Mouse (Mus musculus): ENCODE results near the gene Pawr. TPM values are rescaled to one million over a fixed set of nuclear protein-coding genes. Genes with fewer than 3 reads are reported as not detected.
A peak's percentile ranks its signal among the peaks of the same experiment; 100 is the strongest.

Pawr gene
- polyA plus RNA-seq, 1 experiment from 2014 or later: 7.1 TPM

DNA sequence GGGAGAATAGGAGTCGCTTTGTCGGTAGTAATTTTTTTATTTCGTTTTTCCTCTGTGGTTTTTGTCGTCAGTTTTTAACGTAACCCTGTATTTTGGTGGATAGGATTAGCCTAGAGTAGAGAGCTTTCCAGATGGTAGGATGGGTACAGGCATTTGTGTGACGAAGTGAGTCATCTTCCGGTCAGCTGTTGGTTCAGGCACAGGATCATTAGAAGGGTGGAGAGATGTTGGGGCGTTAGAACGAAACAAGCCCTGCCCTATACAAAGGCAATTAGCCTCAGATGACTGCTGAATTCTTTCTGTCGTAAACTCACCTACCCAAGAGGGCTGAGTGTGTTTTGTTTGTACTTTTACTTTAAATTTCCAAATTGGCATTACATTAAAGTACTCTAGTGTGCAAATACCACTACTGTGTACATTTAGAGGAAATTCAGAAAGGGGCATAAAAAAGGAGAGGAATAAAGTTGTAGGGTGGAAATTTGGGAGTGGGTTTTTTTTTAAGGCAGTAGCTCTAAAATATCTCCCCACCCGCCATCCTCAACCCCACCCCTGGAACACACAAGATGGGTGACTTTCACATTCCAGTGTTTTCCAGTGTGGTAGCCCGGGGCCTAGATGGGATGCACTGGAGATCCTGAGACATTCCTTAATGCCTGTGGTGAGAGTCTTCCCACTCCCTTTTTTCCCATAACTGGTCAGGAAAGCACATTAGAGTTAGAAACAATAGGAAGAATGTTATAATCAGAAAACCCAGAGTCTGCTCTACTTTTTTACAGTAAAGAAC lies 40.0 kb upstream of the Pawr start:
- no peaks in the 10 kb centered on the region for H3K36me3 ChIP-seq (ENCODE audit: control insufficient read depth, insufficient read depth, low read length)
- no peak overlapping the region for H3K27ac ChIP-seq (ENCODE audit: low read length)
- H3K4me3 ChIP-seq (replicated peaks; ENCODE audit: low read length): no peak overlapping the region
- no peaks in the 10 kb centered on the region for H3K27me3 ChIP-seq (ENCODE audit: control insufficient read depth, insufficient read depth, low read length)
- H3K4me2 ChIP-seq (ENCODE audit: low read depth, low read length): no peak overlapping the region
- no peak for ATAC-seq (ENCODE audit: insufficient read depth, low FRiP score)
- no peaks in the 10 kb centered on the region for H3K9me3 ChIP-seq (replicated peaks; ENCODE audit: control insufficient read depth, low read length)
- H3K4me1 ChIP-seq (ENCODE audit: control insufficient read depth, insufficient read depth, low read length): no peaks in the 10 kb centered on the region
- no peak overlapping the region for H3K9ac ChIP-seq (ENCODE audit: low read length)
- 74% methylated on average over 12 of the region's 12 CpGs for WGBS

DNA sequence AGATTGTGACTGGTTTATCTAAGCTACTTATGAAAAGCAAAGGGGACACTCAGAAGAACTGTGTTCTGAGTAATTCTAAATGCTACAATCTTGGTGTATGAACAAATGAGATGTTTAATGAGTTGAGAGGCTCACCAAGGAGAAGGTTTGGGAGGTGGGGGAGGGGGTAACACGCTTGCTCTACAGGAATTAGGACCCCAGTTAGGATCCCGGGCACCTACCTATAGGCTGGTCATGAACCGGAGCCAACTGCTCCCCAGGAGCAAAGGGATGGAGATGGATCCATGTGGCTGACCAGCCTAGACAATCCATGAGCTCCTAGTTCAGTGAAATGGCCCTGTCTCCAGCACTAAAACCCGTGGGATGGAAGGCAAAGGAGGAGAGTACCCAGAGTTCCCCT lies 39.3 kb upstream of the Pawr start:
- no peak overlapping the region for H3K4me3 ChIP-seq (replicated peaks; ENCODE audit: low read length)
- no peaks in the 10 kb centered on the region for H3K27me3 ChIP-seq (ENCODE audit: control insufficient read depth, insufficient read depth, low read length)
- no peak overlapping the region for H3K4me2 ChIP-seq (ENCODE audit: low read depth, low read length)
- WGBS: 85% methylated on average over 4 of the region's 4 CpGs
- ATAC-seq (ENCODE audit: insufficient read depth, low FRiP score): no peak
- no peaks in the 10 kb centered on the region for H3K9me3 ChIP-seq (replicated peaks; ENCODE audit: control insufficient read depth, low read length)
- no peak overlapping the region for H3K9ac ChIP-seq (ENCODE audit: low read length)
- H3K4me1 ChIP-seq (ENCODE audit: control insufficient read depth, insufficient read depth, low read length): no peaks in the 10 kb centered on the region
- H3K27ac ChIP-seq (ENCODE audit: low read length): no peak overlapping the region
- no peaks in the 10 kb centered on the region for H3K36me3 ChIP-seq (ENCODE audit: control insufficient read depth, insufficient read depth, low read length)

DNA sequence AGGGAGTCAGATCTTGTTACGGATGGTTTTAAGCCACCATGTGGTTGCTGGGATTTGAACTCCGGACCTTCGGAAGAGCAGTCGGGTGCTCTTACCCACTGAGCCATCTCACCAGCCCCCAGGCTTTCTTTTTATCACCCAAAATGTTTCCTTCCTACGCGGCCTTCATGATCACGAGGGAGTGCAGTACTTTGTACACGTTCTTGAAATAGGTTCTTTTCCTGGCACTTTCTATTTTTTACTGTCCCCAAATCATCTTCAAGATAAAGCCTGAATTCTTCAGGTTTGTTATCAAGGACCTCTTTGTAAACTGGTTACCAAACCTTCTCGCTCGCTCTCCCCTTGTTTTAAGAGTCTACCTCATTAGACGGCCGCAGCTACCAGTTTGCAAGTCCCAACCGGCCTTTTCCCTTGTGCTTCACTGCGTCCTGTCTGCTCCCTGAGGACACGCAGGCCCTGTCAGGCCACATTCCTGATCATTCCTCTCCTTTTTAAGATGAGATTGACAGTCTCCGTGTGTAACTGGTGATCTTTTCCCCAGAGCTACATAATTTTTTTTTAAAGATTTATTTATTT lies 38.2 kb upstream of the Pawr start:
- Histone ChIP-seq H3K4me3 (replicated peaks; ENCODE audit: low read length) (no peak overlapping the region), H3K9me3 (replicated peaks; ENCODE audit: control insufficient read depth, low read length) (no peaks in the 10 kb centered on the region), H3K9ac (ENCODE audit: low read length) (no peak overlapping the region), H3K4me1 (ENCODE audit: control insufficient read depth, insufficient read depth, low read length) (no peaks in the 10 kb centered on the region), H3K27me3 (ENCODE audit: control insufficient read depth, insufficient read depth, low read length) (no peaks in the 10 kb centered on the region), H3K36me3 (ENCODE audit: control insufficient read depth, insufficient read depth, low read length) (no peaks in the 10 kb centered on the region), H3K27ac (ENCODE audit: low read length) (no peak overlapping the region), H3K4me2 (ENCODE audit: low read depth, low read length) (no peak overlapping the region)
- WGBS: 87% methylated on average over 16 of the region's 16 CpGs
- ATAC-seq (ENCODE audit: insufficient read depth, low FRiP score): no peak

DNA sequence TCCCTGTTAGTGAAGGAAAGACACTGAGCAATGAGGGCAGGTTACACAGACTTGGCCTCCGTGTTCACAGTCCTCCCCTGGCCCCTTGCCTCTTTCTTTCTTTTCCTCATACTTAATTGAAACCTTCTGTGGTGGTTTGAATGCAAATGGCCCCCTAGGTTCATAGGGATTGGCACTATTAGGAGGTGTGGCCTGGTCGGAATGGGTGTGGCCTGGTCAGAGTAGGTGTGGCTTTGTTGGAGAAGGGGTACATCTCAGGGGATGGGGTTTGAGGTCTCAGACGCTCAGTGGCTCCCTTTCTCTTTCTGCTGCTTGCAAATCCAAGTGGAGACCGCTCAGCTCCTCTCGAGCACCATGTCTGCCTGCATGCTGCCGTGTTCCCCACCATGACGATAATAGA lies 37.2 kb upstream of the Pawr start:
- no peak overlapping the region for H3K27ac ChIP-seq (ENCODE audit: low read length)
- no peaks in the 10 kb centered on the region for H3K9me3 ChIP-seq (replicated peaks; ENCODE audit: control insufficient read depth, low read length)
- no peak overlapping the region for H3K4me3 ChIP-seq (replicated peaks; ENCODE audit: low read length)
- no peaks in the 10 kb centered on the region for H3K27me3 ChIP-seq (ENCODE audit: control insufficient read depth, insufficient read depth, low read length)
- H3K9ac ChIP-seq (ENCODE audit: low read length): no peak overlapping the region
- 86% methylated on average over 7 of the region's 7 CpGs for WGBS
- ATAC-seq (ENCODE audit: insufficient read depth, low FRiP score): no peak
- no peaks in the 10 kb centered on the region for H3K36me3 ChIP-seq (ENCODE audit: control insufficient read depth, insufficient read depth, low read length)
- H3K4me2 ChIP-seq (ENCODE audit: low read depth, low read length): no peak overlapping the region
- H3K4me1 ChIP-seq (ENCODE audit: control insufficient read depth, insufficient read depth, low read length): no peaks in the 10 kb centered on the region

DNA sequence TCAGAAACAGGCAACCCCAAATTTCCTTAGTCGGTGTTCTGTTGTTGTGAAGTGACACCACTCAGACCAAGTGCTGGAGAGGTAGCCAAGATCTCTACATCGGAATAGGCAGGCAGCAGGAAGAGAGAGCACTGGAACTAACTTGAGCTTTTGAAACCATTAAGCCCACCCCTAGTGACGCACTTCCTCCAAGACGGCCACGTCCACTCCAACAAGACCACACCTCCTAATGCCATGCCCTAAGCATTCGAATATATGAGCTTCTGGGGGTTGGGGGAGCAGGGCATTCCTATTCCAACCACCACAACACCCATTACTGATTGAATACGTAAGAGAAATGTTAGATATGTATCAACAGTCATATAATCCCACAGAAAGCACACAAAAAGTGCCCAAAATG lies 35.5 kb upstream of the Pawr start:
- H3K27me3 ChIP-seq (ENCODE audit: control insufficient read depth, insufficient read depth, low read length): no peaks in the 10 kb centered on the region
- no peaks in the 10 kb centered on the region for H3K36me3 ChIP-seq (ENCODE audit: control insufficient read depth, insufficient read depth, low read length)
- no peaks in the 10 kb centered on the region for H3K9me3 ChIP-seq (replicated peaks; ENCODE audit: control insufficient read depth, low read length)
- no peak for ATAC-seq (ENCODE audit: insufficient read depth, low FRiP score)
- no peak overlapping the region for H3K9ac ChIP-seq (ENCODE audit: low read length)
- H3K4me2 ChIP-seq (ENCODE audit: low read depth, low read length): no peak overlapping the region
- H3K4me3 ChIP-seq (replicated peaks; ENCODE audit: low read length): no peak overlapping the region
- WGBS: 80% methylated on average over 7 of the region's 7 CpGs
- no peak overlapping the region for H3K27ac ChIP-seq (ENCODE audit: low read length)
- H3K4me1 ChIP-seq (ENCODE audit: control insufficient read depth, insufficient read depth, low read length): no peaks in the 10 kb centered on the region

DNA sequence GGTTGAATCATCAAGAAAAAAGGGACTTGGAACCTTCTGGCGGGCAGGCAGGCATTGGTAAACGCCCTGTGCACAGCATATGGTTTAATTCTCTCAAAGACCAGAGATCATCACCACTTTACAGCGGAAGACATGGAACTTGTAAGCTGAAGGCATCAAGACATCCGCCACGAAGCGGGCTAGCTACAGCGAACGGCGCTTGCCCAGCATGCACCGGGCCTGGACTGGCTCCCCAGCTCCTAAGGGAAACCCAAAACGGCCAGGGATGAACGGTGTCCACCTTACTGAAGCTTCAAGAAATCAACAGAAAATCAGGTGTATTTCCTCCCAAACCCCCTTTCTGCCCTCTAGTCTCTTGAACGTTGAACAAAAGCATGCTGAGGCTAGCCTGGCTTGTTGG lies 33.7 kb upstream of the Pawr start:
- 97% methylated on average over 13 of the region's 13 CpGs for WGBS
- no peak for ATAC-seq (ENCODE audit: insufficient read depth, low FRiP score)

DNA sequence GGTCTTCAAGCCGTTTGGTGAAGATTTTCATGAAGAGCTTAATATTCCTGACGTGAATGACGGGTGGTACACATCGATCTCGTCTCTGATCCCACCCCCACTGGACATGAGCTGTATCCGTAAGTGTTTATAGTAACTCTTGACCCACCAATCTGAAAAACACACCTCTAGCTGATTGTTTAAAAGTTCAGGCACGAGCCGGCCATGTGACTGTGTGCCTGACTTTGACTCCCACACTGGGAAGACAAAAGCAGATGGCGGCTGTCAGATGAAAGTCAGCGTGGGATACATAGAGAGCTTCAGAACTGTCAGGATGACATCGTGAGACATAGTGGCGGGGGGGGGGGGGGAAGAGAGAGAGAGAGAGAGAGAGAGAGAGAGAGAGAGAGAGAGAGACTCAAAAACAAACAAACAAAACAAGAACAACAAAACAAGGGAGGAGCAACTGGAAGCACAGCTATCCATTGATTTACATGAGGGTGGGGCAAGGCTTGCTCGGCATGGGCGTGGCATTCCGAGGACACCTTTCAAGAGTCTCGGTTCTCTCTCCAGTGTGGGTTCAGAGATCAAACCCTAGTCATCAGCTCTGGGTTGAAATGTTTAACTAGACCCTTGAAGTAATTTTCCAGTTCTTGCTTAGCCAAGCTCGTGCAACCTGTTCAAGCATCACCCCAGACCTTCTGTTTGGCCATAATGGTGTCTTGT lies 32.9 kb upstream of the Pawr start:
- Histone ChIP-seq H3K27ac (ENCODE audit: low read length) (peak overlapping the region; percentile 23; the same call in 1 of the 2 replicates), H3K4me3 (replicated peaks; ENCODE audit: low read length) (no peak overlapping the region), H3K27me3 (ENCODE audit: control insufficient read depth, insufficient read depth, low read length) (no peaks in the 10 kb centered on the region), H3K4me1 (ENCODE audit: control insufficient read depth, insufficient read depth, low read length) (no peaks in the 10 kb centered on the region), H3K9me3 (replicated peaks; ENCODE audit: control insufficient read depth, low read length) (no peaks in the 10 kb centered on the region), H3K9ac (ENCODE audit: low read length) (no peak overlapping the region), H3K36me3 (ENCODE audit: control insufficient read depth, insufficient read depth, low read length) (no peaks in the 10 kb centered on the region), H3K4me2 (ENCODE audit: low read depth, low read length) (no peak overlapping the region)
- no peak for ATAC-seq (ENCODE audit: insufficient read depth, low FRiP score)
- WGBS: 68% methylated on average over 17 of the region's 17 CpGs

More for the DNA sequence above, 33.7 kb upstream of the Pawr start:
- Histone ChIP-seq H3K9ac (ENCODE audit: low read length) (no peak overlapping the region), H3K4me3 (replicated peaks; ENCODE audit: low read length) (no peak overlapping the region), H3K4me1 (ENCODE audit: control insufficient read depth, insufficient read depth, low read length) (no peaks in the 10 kb centered on the region), H3K4me2 (ENCODE audit: low read depth, low read length) (no peak overlapping the region), H3K27ac (ENCODE audit: low read length) (no peak overlapping the region), H3K9me3 (replicated peaks; ENCODE audit: control insufficient read depth, low read length) (no peaks in the 10 kb centered on the region), H3K27me3 (ENCODE audit: control insufficient read depth, insufficient read depth, low read length) (no peaks in the 10 kb centered on the region), H3K36me3 (ENCODE audit: control insufficient read depth, insufficient read depth, low read length) (no peaks in the 10 kb centered on the region)

DNA sequence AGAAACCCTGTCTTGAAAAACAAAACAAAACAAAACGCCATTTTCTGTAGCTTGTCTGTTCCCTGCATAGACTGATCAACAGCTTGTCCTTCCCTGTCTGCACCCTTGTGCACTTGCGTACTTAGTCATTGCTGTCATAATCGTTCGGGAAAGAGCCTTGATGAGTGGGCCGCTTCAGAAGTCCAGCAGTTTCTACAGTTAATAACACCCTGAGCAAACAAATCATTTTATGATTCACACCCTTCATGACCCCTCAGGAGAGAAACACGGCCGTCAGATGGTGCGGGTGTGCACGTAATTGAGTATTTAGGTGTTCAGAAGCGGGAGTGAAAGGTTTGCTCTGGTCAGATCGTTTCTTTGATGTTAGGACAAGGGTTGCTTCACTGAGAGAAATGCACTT lies 32.1 kb upstream of the Pawr start:
- no peaks in the 10 kb centered on the region for H3K9me3 ChIP-seq (replicated peaks; ENCODE audit: control insufficient read depth, low read length)
- H3K9ac ChIP-seq (ENCODE audit: low read length): no peak overlapping the region
- no peaks in the 10 kb centered on the region for H3K4me1 ChIP-seq (ENCODE audit: control insufficient read depth, insufficient read depth, low read length)
- H3K36me3 ChIP-seq (ENCODE audit: control insufficient read depth, insufficient read depth, low read length): no peaks in the 10 kb centered on the region
- no peak overlapping the region for H3K4me2 ChIP-seq (ENCODE audit: low read depth, low read length)
- no peak overlapping the region for H3K4me3 ChIP-seq (replicated peaks; ENCODE audit: low read length)
- H3K27ac ChIP-seq (ENCODE audit: low read length): peak overlapping the region; percentile 23; the same call in 1 of the 2 replicates
- H3K27me3 ChIP-seq (ENCODE audit: control insufficient read depth, insufficient read depth, low read length): no peaks in the 10 kb centered on the region
- ATAC-seq (ENCODE audit: insufficient read depth, low FRiP score): peak; percentile 21; the same call in 1 of the 2 replicates
- 46% methylated on average over 11 of the region's 11 CpGs for WGBS

DNA sequence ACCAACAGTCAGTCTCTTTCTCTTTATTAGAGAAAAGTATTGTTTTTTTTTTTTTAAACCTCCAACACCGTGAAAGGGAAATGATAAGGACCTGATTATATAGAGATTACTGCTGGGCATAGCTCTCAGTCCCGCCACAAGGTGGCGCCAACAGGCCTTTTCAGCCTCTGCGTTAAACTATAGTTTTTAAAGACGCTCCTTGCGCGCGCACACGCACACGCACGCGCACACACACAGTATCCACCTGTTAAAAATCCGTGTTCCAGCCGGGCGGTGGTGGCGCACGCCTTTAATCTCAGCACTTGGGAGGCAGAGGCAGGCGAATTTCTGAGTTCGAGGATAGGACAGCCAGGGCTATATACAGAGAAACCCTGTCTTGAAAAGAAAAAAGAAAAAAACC lies 31.1 kb upstream of the Pawr start:
- peak overlapping the region; percentile 45 for H3K4me2 ChIP-seq (ENCODE audit: low read depth, low read length)
- H3K9me3 ChIP-seq (replicated peaks; ENCODE audit: control insufficient read depth, low read length): no peaks in the 10 kb centered on the region
- no peaks in the 10 kb centered on the region for H3K27me3 ChIP-seq (ENCODE audit: control insufficient read depth, insufficient read depth, low read length)
- H3K4me1 ChIP-seq (ENCODE audit: control insufficient read depth, insufficient read depth, low read length): no peaks in the 10 kb centered on the region
- no peak overlapping the region for H3K9ac ChIP-seq (ENCODE audit: low read length)
- no peak overlapping the region for H3K27ac ChIP-seq (ENCODE audit: low read length)
- ATAC-seq (ENCODE audit: insufficient read depth, low FRiP score): peak; percentile 33; the same call in 1 of the 2 replicates
- WGBS: 9% methylated on average over 19 of the region's 19 CpGs
- H3K4me3 ChIP-seq (replicated peaks; ENCODE audit: low read length): no peak overlapping the region
- no peaks in the 10 kb centered on the region for H3K36me3 ChIP-seq (ENCODE audit: control insufficient read depth, insufficient read depth, low read length)

Measured in stomach, embryonic 16.5 days (tissue).